Mouse (Mus musculus): ENCODE measurements around the gene Dnajc16. TPM values are rescaled to one million over a fixed set of nuclear protein-coding genes. Genes with fewer than 3 reads are reported as not detected.
A peak's percentile ranks its signal among the peaks of the same experiment; 100 is the strongest.

The Dnajc16 gene
- total and polyA plus RNA-seq, 3 experiments = 12.5 to 24.9 (median 20.4) TPM

DNA sequence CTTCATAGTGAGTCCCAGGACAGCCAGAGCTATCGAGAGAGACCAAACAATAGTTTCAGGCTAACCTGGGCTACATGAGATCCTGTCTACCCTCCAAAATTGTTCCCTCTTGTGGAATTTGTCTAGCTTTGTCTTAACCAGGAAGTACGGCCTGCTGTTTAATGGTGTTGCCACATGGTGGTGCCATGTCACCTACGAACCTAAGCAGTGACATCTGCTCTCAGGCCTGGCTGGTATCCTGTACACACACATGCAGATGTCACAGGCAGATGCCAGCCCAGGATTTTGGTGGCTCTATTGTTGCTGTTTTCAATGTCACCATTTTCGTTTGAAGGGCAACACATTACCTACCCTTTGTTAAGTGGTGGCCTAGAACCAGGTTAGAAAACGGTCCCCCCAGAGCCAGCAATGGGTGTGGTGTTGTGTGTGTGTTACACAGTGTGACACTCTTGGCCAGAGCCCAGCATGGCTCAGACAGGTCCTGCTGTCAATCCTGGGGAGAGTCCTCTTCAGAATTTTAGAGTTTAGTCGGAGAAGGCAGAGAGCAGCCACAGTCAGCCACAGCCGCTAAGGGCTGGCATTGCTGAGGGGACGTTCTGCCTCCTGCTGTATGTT is 19.2 kb upstream of the Dnajc16 start:
- H3K27ac ChIP-seq = no peak overlapping the region
- TF ChIP-seq CTCF (IDR thresholded peaks at IDR 0.05) = peak; percentile 64
- TF ChIP-seq EP300 (IDR thresholded peaks at IDR 0.05; ENCODE audit: insufficient read depth, low read depth, low read length) = peak; percentile 77; the same call in 1 of the 2 replicates
- TF ChIP-seq POLR2A (IDR thresholded peaks at IDR 0.05; ENCODE audit: insufficient read depth, low read depth, low read length) = no peak
- H3K9ac ChIP-seq (ENCODE audit: low read depth, low read length) = no peak overlapping the region
- no peaks in the 10 kb centered on the region for H3K27me3 ChIP-seq (ENCODE audit: control insufficient read depth, insufficient read depth, low read length)
- intact Hi-C loops (cut with DNase I) = loop anchor here (1.0 kb wide), 1 partner anchor 43 kb away; no protein-coding TSS in a partner anchor
- H3K4me3 ChIP-seq = no peak overlapping the region
- DNase-seq = peak in 1 of 2 experiments; percentile 20
- H3K79me2 ChIP-seq (replicated peaks; ENCODE audit: control insufficient read depth, insufficient read depth, low read length) = no peaks in the 10 kb centered on the region
- no peaks in the 10 kb centered on the region for H3K36me3 ChIP-seq (ENCODE audit: control insufficient read depth, insufficient read depth, low read length)
- H3K4me1 ChIP-seq (ENCODE audit: control insufficient read depth, insufficient read depth, low read length) = no peaks in the 10 kb centered on the region
- 71% methylated on average over 8 of the region's 8 CpGs for WGBS

DNA sequence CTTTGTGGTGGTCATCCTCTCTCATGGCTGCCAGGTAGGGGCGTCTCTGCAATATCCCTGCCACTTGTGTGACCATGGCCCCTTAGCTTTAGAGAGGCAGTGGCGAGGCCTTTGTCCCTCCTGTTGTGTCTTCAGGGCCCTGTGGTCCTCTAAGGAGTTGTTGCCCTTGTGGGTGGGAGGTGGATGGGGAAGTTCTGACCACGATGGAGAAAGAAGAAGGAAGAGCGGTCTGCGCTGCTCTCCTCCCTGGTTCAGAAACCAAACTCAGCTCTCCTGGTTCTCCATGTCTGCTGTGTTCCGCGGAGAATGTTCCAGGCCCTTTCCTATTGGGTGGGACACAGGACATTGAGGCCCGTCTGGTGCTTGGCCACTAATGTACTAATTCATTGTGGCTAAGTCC is 15.2 kb upstream of the Dnajc16 start:
- TF ChIP-seq CTCF (IDR thresholded peaks at IDR 0.05) (no peak), EP300 (IDR thresholded peaks at IDR 0.05; ENCODE audit: insufficient read depth, low read depth, low read length) (no peak)
- peak in 1 of 2 experiments; percentile 11 for DNase-seq
- WGBS = 89% methylated on average over 8 of the region's 8 CpGs
- no peak overlapping the region for H3K27ac ChIP-seq
- intact Hi-C loops (cut with DNase I) = no loop called here
- H3K79me2 ChIP-seq (replicated peaks; ENCODE audit: control insufficient read depth, insufficient read depth, low read length) = no peaks in the 10 kb centered on the region
- H3K4me1 ChIP-seq (ENCODE audit: control insufficient read depth, insufficient read depth, low read length) = no peaks in the 10 kb centered on the region
- H3K36me3 ChIP-seq (ENCODE audit: control insufficient read depth, insufficient read depth, low read length) = no peaks in the 10 kb centered on the region
- H3K4me3 ChIP-seq = no peak overlapping the region
- no peak overlapping the region for H3K9ac ChIP-seq (ENCODE audit: low read depth, low read length)
- H3K27me3 ChIP-seq (ENCODE audit: control insufficient read depth, insufficient read depth, low read length) = no peaks in the 10 kb centered on the region

DNA sequence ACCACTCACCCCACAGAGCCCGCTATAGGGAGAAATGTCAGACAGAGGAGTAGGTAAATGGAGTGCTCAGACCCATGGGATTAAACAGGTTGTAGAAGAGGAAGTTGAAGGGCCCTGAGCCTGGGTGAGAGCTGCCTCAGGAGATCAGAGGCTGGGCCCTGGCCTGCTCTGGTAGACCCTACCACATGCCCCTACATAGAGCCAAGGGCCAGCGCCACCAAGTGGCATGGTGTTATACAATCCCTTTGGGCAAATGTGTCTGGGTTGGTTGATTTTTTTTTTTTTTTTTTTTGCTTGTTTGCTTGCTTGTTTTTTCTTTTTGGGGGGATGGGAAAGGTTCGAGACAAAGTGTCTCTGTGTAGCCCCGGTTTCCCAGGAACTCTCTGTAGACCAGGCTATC is 13.4 kb upstream of the Dnajc16 start:
- 85% methylated on average over 4 of the region's 4 CpGs for whole genome bisulfite sequencing
- H3K9ac ChIP-seq (ENCODE audit: low read depth, low read length) = no peak overlapping the region
- no peaks in the 10 kb centered on the region for H3K4me1 ChIP-seq (ENCODE audit: control insufficient read depth, insufficient read depth, low read length)
- no peak overlapping the region for H3K4me3 ChIP-seq
- TF ChIP-seq CTCF (IDR thresholded peaks at IDR 0.05) = peak; percentile 24; the same call in 1 of the 2 replicates
- TF ChIP-seq POLR2A (IDR thresholded peaks at IDR 0.05; ENCODE audit: insufficient read depth, low read depth, low read length) = no peak
- H3K36me3 ChIP-seq (ENCODE audit: control insufficient read depth, insufficient read depth, low read length) = no peaks in the 10 kb centered on the region
- no peaks in the 10 kb centered on the region for H3K79me2 ChIP-seq (replicated peaks; ENCODE audit: control insufficient read depth, insufficient read depth, low read length)
- no peak for DNase-seq
- H3K27ac ChIP-seq = no peak overlapping the region
- intact Hi-C loops (cut with DNase I) = no loop called here
- no peaks in the 10 kb centered on the region for H3K27me3 ChIP-seq (ENCODE audit: control insufficient read depth, insufficient read depth, low read length)

DNA sequence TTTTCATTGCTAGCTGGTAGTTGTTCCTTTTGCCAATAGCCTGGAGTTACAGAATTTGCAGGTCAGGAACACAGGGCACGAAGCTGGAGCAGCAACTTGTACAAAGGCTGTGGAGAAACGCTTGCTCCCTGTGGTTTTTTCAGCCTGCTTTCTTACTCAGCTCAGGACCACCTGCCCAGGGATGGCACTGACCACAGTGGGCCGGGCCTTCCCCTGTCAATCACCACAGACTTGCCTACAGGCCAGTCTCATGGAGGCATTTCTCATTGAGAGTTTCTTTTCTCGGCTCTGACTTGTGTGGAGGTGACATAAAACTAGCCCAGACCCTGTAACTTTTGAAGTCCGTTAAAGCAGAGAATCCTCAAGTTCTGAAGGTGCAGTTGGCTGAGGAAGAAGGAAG is 6.8 kb upstream of the Dnajc16 start:
- intact Hi-C loops (cut with DNase I) = loop anchor here (10.0 kb wide), 1 partner anchor 663 kb away; the partner anchor contains the start of gene Szrd1
- Histone ChIP-seq H3K4me1 (ENCODE audit: control insufficient read depth, insufficient read depth, low read length) (peaks cover 3% of the 10 kb centered on the region), H3K4me3 (no peak overlapping the region), H3K36me3 (ENCODE audit: control insufficient read depth, insufficient read depth, low read length) (no peaks in the 10 kb centered on the region; the same call in 1 of the 2 replicates), H3K79me2 (replicated peaks; ENCODE audit: control insufficient read depth, insufficient read depth, low read length) (0 out of 2 replicates have a peak, but pooled peaks cover 4% of the 10 kb centered on the region), H3K27ac (no peak overlapping the region), H3K9ac (ENCODE audit: low read depth, low read length) (no peak overlapping the region), H3K27me3 (ENCODE audit: control insufficient read depth, insufficient read depth, low read length) (no peaks in the 10 kb centered on the region)
- TF ChIP-seq POLR2A (IDR thresholded peaks at IDR 0.05; ENCODE audit: insufficient read depth, low read depth, low read length) (no peak), EP300 (IDR thresholded peaks at IDR 0.05; ENCODE audit: insufficient read depth, low read depth, low read length) (no peak), CTCF (IDR thresholded peaks at IDR 0.05) (no peak)
- WGBS = 92% methylated on average over 5 of the region's 5 CpGs
- no peak for DNase-seq

DNA sequence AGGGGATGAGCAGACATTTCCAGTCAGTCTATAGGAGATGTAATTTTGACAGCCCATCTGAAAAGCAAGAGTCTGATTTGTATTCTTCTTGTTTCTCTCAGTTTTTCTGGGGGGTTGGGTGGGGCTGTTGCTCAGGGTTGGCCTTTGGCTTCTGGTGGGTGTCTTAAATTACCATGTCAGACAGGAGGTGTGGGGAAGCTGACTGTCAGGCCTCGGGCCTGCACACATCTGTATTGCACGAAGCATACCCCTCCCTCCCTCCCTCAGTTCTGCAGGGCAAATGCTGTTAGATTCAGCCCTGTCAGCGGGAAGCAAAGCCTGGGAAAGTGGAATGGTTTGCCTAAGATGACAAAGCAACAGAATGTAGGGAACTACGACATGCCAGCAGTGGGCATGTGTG is 6.2 kb upstream of the Dnajc16 start:
- Histone ChIP-seq H3K27ac (no peak overlapping the region), H3K27me3 (ENCODE audit: control insufficient read depth, insufficient read depth, low read length) (no peaks in the 10 kb centered on the region), H3K9ac (ENCODE audit: low read depth, low read length) (no peak overlapping the region), H3K4me1 (ENCODE audit: control insufficient read depth, insufficient read depth, low read length) (peaks cover 3% of the 10 kb centered on the region), H3K79me2 (replicated peaks; ENCODE audit: control insufficient read depth, insufficient read depth, low read length) (0 out of 2 replicates have a peak, but pooled peaks cover 4% of the 10 kb centered on the region), H3K36me3 (ENCODE audit: control insufficient read depth, insufficient read depth, low read length) (no peaks in the 10 kb centered on the region; the same call in 1 of the 2 replicates), H3K4me3 (no peak overlapping the region)
- no peak for DNase-seq
- intact Hi-C loops (cut with DNase I) = loop anchor here (10.0 kb wide), 1 partner anchor 662 kb away; the partner anchor contains the start of gene Szrd1
- WGBS = 94% methylated on average over 4 of the region's 4 CpGs
- no peak for TF ChIP-seq POLR2A (IDR thresholded peaks at IDR 0.05; ENCODE audit: insufficient read depth, low read depth, low read length)
- TF ChIP-seq EP300 (IDR thresholded peaks at IDR 0.05; ENCODE audit: insufficient read depth, low read depth, low read length) = no peak
- no peak for TF ChIP-seq CTCF (IDR thresholded peaks at IDR 0.05)

DNA sequence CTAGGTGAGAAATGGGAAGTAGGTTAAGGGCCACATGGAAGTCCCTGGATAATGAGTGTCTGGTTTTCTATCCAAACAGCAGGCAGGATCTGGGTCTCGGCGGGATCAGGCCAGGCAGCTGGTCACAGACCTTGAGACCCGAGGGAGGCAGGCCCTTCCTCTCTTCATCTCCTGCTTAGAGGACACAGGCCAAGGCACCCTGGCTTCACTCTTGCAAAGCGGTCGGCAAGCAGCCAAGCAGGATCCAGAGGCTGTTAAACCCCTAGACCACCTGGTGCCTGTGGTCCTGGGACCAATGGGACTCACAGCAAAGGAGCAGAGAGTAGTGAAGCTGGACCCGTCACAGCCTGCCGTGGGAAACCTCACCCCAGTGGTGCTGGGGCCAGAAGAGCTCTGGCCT is 5.6 kb upstream of the Dnajc16 start:
- H3K79me2 ChIP-seq (replicated peaks; ENCODE audit: control insufficient read depth, insufficient read depth, low read length) = 0 out of 2 replicates have a peak, but pooled peaks cover 4% of the 10 kb centered on the region
- no peak for DNase-seq
- H3K27ac ChIP-seq = no peak overlapping the region
- TF ChIP-seq POLR2A (IDR thresholded peaks at IDR 0.05; ENCODE audit: insufficient read depth, low read depth, low read length) = no peak
- TF ChIP-seq CTCF (IDR thresholded peaks at IDR 0.05) = no peak
- no peak for TF ChIP-seq EP300 (IDR thresholded peaks at IDR 0.05; ENCODE audit: insufficient read depth, low read depth, low read length)
- intact Hi-C loops (cut with DNase I) = loop anchor here (10.0 kb wide), 1 partner anchor 662 kb away; the partner anchor contains the start of gene Szrd1
- no peak overlapping the region for H3K9ac ChIP-seq (ENCODE audit: low read depth, low read length)
- no peaks in the 10 kb centered on the region for H3K27me3 ChIP-seq (ENCODE audit: control insufficient read depth, insufficient read depth, low read length)
- H3K4me1 ChIP-seq (ENCODE audit: control insufficient read depth, insufficient read depth, low read length) = peaks cover 3% of the 10 kb centered on the region
- no peaks in the 10 kb centered on the region; the same call in 1 of the 2 replicates for H3K36me3 ChIP-seq (ENCODE audit: control insufficient read depth, insufficient read depth, low read length)
- WGBS = 63% methylated on average over 7 of the region's 7 CpGs
- H3K4me3 ChIP-seq = no peak overlapping the region

All from heart, adult 2 months (tissue).